Mouse (Mus musculus): ENCODE measurements around the gene Tcp1.
"Not testable (repeated sequence)": the region's sequence is repeated elsewhere in the genome, so short reads cannot be mapped to it uniquely, and the experiment has no call there.

GRCm38 (mm10) chr17:12959377-12959776 is 43.9 kb downstream of the Tcp1 start:
- not testable (repeated sequence) for TF ChIP-seq EP300, CTCF (IDR thresholded peaks at IDR 0.05; ENCODE audit: low read depth)
